Mouse (Mus musculus): ENCODE data around the gene Il4. TPM values are rescaled to one million over a fixed set of nuclear protein-coding genes. Genes with fewer than 3 reads are reported as not detected.

The Il4 gene
- not detected in 2 replicates for polyA plus RNA-seq (2012; rRNA removed)

GRCm38 (mm10) chr11:53618619-53619198 is at the start of gene Il4:
Gene Il4 (minus strand): TSS chr11:53618669.
- 55% methylated on average over 7 of the region's 7 CpGs for WGBS
- no peak for DNase-seq (ENCODE audit: low read depth, low spot score)

- DNase-seq (ENCODE audit: low read depth, low spot score), result no peak
- 81% methylated on average over 5 of the region's 5 CpGs for WGBS
Measured at GRCm38 (mm10) chr11:53664091-53664490, 45.6 kb upstream of the Il4 start.

GRCm38 (mm10) chr11:53662794-53663674 is 44.6 kb upstream of the Il4 start:
- DNase-seq (ENCODE audit: low read depth, low spot score), result no peak
- 75% methylated on average over 14 of the region's 14 CpGs for WGBS

GRCm38 (mm10) chr11:53657828-53658227 is 39.4 kb upstream of the Il4 start:
- 91% methylated on average over 6 of the region's 6 CpGs for WGBS
- DNase-seq (ENCODE audit: low read depth, low spot score), result no peak

GRCm38 (mm10) chr11:53657381-53657780 is 38.9 kb upstream of the Il4 start:
- 91% methylated on average over 8 of the region's 8 CpGs for WGBS
- DNase-seq (ENCODE audit: low read depth, low spot score), result no peak

- DNase-seq (ENCODE audit: low read depth, low spot score), result no peak
- 78% methylated on average over 9 of the region's 9 CpGs for WGBS
Measured at GRCm38 (mm10) chr11:53656558-53657202, 38.2 kb upstream of the Il4 start.

- 87% methylated on average over 5 of the region's 5 CpGs for WGBS
- DNase-seq (ENCODE audit: low read depth, low spot score), result no peak
Measured at GRCm38 (mm10) chr11:53655043-53655442, 36.6 kb upstream of the Il4 start.

- WGBS, result 83% methylated on average over 2 of the region's 2 CpGs
- no peak for DNase-seq (ENCODE audit: low read depth, low spot score)
Measured at GRCm38 (mm10) chr11:53652427-53652826, 34.0 kb upstream of the Il4 start.

GRCm38 (mm10) chr11:53651441-53651840 is 33.0 kb upstream of the Il4 start:
- WGBS, result 93% methylated on average over 4 of the region's 4 CpGs
- DNase-seq (ENCODE audit: low read depth, low spot score), result no peak

- 68% methylated on average over 5 of the region's 5 CpGs for WGBS
- no peak for DNase-seq (ENCODE audit: low read depth, low spot score)
Measured at GRCm38 (mm10) chr11:53644017-53644416, 25.5 kb upstream of the Il4 start.

- WGBS, result 81% methylated on average over 12 of the region's 12 CpGs
- DNase-seq (ENCODE audit: low read depth, low spot score), result no peak
Measured at GRCm38 (mm10) chr11:53642744-53643279, 24.3 kb upstream of the Il4 start.

- WGBS, result 72% methylated on average over 10 of the region's 10 CpGs
- DNase-seq (ENCODE audit: low read depth, low spot score), result no peak
Measured at GRCm38 (mm10) chr11:53637803-53638260, 19.4 kb upstream of the Il4 start.

- 41% methylated on average over 21 of the region's 21 CpGs for WGBS
- DNase-seq (ENCODE audit: low read depth, low spot score), result no peak
Measured at GRCm38 (mm10) chr11:53637046-53637802, 18.8 kb upstream of the Il4 start.

GRCm38 (mm10) chr11:53636183-53636646 is 17.7 kb upstream of the Il4 start:
- 4% methylated on average over 40 of the region's 40 CpGs for WGBS

GRCm38 (mm10) chr11:53635590-53636182 is 17.2 kb upstream of the Il4 start:
- no peak for DNase-seq (ENCODE audit: low read depth, low spot score)
- WGBS, result 61% methylated on average over 9 of the region's 9 CpGs

More at GRCm38 (mm10) chr11:53636183-53636646, 17.7 kb upstream of the Il4 start:
- no peak for DNase-seq (ENCODE audit: low read depth, low spot score)

GRCm38 (mm10) chr11:53634556-53634955 is 16.1 kb upstream of the Il4 start, which contains the start of gene Il13:
Gene Il13 (minus strand): TSS chr11:53634702.
- 96% methylated on average over 8 of the region's 8 CpGs for WGBS
- no peak for DNase-seq (ENCODE audit: low read depth, low spot score)

GRCm38 (mm10) chr11:53633644-53634043 is 15.2 kb upstream of the Il4 start:
- WGBS, result 81% methylated on average over 7 of the region's 7 CpGs
- no peak for DNase-seq (ENCODE audit: low read depth, low spot score)

GRCm38 (mm10) chr11:53632122-53632733 is 13.8 kb upstream of the Il4 start:
- WGBS, result 73% methylated on average over 14 of the region's 14 CpGs
- DNase-seq (ENCODE audit: low read depth, low spot score), result no peak

Measured in large intestine, adult 2 months (tissue).